Mouse (Mus musculus) lung, embryonic 16.5 days (tissue): ENCODE results near the gene Elavl1. TPM values are rescaled to one million over a fixed set of nuclear protein-coding genes. Genes with fewer than 3 reads are reported as not detected.
A peak's percentile ranks its signal among the peaks of the same experiment; 100 is the strongest.

ENCODE experiments used
- ATAC-seq: fragments of 200-750 bp; cut with Nextera tagmentation; 2 replicates; pipeline ENCODE4 v1.8.0; 2017; ENCODE audit warnings: low read depth, mild to moderate bottlenecking, moderate library complexity
- H3K27ac ChIP-seq: fragments of 300-500 bp; sonication (generic); 2 replicates; pipeline ENCODE4 v1.5.1; 2014; ENCODE audit warnings: mild to moderate bottlenecking, control low read depth, low read length
- H3K27me3 ChIP-seq: fragments of 300-500 bp; sonication (generic); 2 replicates; pipeline ENCODE4 v1.6.1; 2014; ENCODE audit warnings: low read depth, low read length, mixed read lengths; ENCODE audit not compliant: control insufficient read depth, insufficient read depth
- H3K36me3 ChIP-seq: fragments of 300-500 bp; sonication (generic); 2 replicates; pipeline ENCODE4 v1.6.1; 2014; ENCODE audit warnings: low read length; ENCODE audit not compliant: control insufficient read depth, insufficient read depth
- H3K4me1 ChIP-seq: fragments of 300-500 bp; sonication (generic); replicated peaks from 2 replicates; pipeline ENCODE4 v1.6.1; 2014; ENCODE audit warnings: low read length, mixed read lengths; ENCODE audit not compliant: control insufficient read depth, insufficient read depth
- H3K4me2 ChIP-seq: fragments of 300-500 bp; sonication (generic); 2 replicates; pipeline ENCODE4 v1.6.1; 2014; ENCODE audit warnings: low read depth, low read length, control low read depth
- H3K4me3 ChIP-seq: fragments of 300-500 bp; sonication (generic); 2 replicates; pipeline ENCODE4 v1.5.1; 2014; ENCODE audit warnings: mild to moderate bottlenecking, low read length, control low read depth
- H3K9ac ChIP-seq: fragments of 300-500 bp; sonication (generic); 2 replicates; pipeline ENCODE4 v1.6.1; 2014; ENCODE audit warnings: low read length, control low read depth
- H3K9me3 ChIP-seq: fragments of 300-500 bp; sonication (generic); 2 replicates; pipeline ENCODE4 v1.6.1; 2016; ENCODE audit warnings: low read length; ENCODE audit not compliant: control insufficient read depth
- WGBS: fragments of 180-500 bp; shearing (Covaris S2); extraction: QIAGEN DNeasy Blood & Tissue Kit; methylation state at CpG from one replicate; pipeline ENCODE4 v1.1.7; 2014; 5-methylcytosine and 5-hydroxymethylcytosine counted together
- polyA plus RNA-seq: library from polyadenylated mRNA; unstranded; fragments of >200 nt; fragmentation: Nextera tagmentation; extraction: Ambion mirVana; gene quantifications from 2 replicates; pipeline ENCODE4 v1.2.1, GENCODE M21; 2015

The Elavl1 gene
- polyA plus RNA-seq, 1 experiment from 2014 or later, result 224 TPM

- peaks cover under 1% of the 10 kb centered on the region for H3K4me1 ChIP-seq
- WGBS, result 89% methylated on average over 5 of the region's 5 CpGs
- no peak for ATAC-seq
These were observed 7.1 kb downstream of the Elavl1 start for GRCm38 (mm10) chr8:4318124-4318523.

GRCm38 (mm10) chr8:4314852-4315251 is 10.4 kb downstream of the Elavl1 start:
- no peak overlapping the region for H3K9ac ChIP-seq
- no peak overlapping the region for H3K27ac ChIP-seq
- H3K36me3 ChIP-seq, result peaks cover 15% of the 10 kb centered on the region
- H3K9me3 ChIP-seq, result no peaks in the 10 kb centered on the region
- no peaks in the 10 kb centered on the region for H3K4me1 ChIP-seq
- H3K4me3 ChIP-seq, result no peak overlapping the region
- ATAC-seq, result no peak
- no peaks in the 10 kb centered on the region for H3K27me3 ChIP-seq
- 82% methylated on average over 3 of the region's 3 CpGs for WGBS
- H3K4me2 ChIP-seq, result no peak overlapping the region

More at GRCm38 (mm10) chr8:4318124-4318523, 7.1 kb downstream of the Elavl1 start:
- H3K27ac ChIP-seq, result no peak overlapping the region
- no peaks in the 10 kb centered on the region for H3K27me3 ChIP-seq
- H3K9ac ChIP-seq, result no peak overlapping the region
- no peak overlapping the region for H3K4me2 ChIP-seq
- H3K4me3 ChIP-seq, result no peak overlapping the region
- no peaks in the 10 kb centered on the region for H3K9me3 ChIP-seq
- H3K36me3 ChIP-seq, result peaks cover 3% of the 10 kb centered on the region; the same call in 1 of the 2 replicates

- Histone ChIP-seq H3K9me3 (no peaks in the 10 kb centered on the region), H3K4me1 (no peaks in the 10 kb centered on the region), H3K27ac (no peak overlapping the region), H3K4me2 (no peak overlapping the region), H3K27me3 (no peaks in the 10 kb centered on the region), H3K36me3 (peaks cover 19% of the 10 kb centered on the region), H3K9ac (no peak overlapping the region), H3K4me3 (no peak overlapping the region)
- no peak for ATAC-seq
- WGBS, result 61% methylated on average over 3 of the region's 3 CpGs
These were observed 11.7 kb downstream of the Elavl1 start for GRCm38 (mm10) chr8:4313254-4314124.

- H3K9ac ChIP-seq, result no peak overlapping the region
- no peak overlapping the region for H3K4me2 ChIP-seq
- H3K9me3 ChIP-seq, result no peaks in the 10 kb centered on the region
- no peak overlapping the region for H3K27ac ChIP-seq
- no peaks in the 10 kb centered on the region for H3K4me1 ChIP-seq
- ATAC-seq, result no peak
- no peaks in the 10 kb centered on the region for H3K27me3 ChIP-seq
- peaks cover 21% of the 10 kb centered on the region for H3K36me3 ChIP-seq
- H3K4me3 ChIP-seq, result no peak overlapping the region
These were observed 13.1 kb downstream of the Elavl1 start for GRCm38 (mm10) chr8:4312104-4312503.

GRCm38 (mm10) chr8:4305838-4306237 is 19.4 kb downstream of the Elavl1 start:
- WGBS, result 68% methylated on average over 2 of the region's 2 CpGs
- ATAC-seq, result no peak
- no peak overlapping the region for H3K4me2 ChIP-seq

GRCm38 (mm10) chr8:4304124-4304547 is 21.1 kb downstream of the Elavl1 start:
- ATAC-seq, result no peak
- no peaks in the 10 kb centered on the region for H3K27me3 ChIP-seq
- no peak overlapping the region for H3K4me2 ChIP-seq
- no peak overlapping the region for H3K4me3 ChIP-seq
- no peaks in the 10 kb centered on the region for H3K4me1 ChIP-seq
- H3K27ac ChIP-seq, result no peak overlapping the region
- no peaks in the 10 kb centered on the region for H3K9me3 ChIP-seq
- peaks cover 50% of the 10 kb centered on the region for H3K36me3 ChIP-seq
- 76% methylated on average over 3 of the region's 3 CpGs for WGBS
- no peak overlapping the region for H3K9ac ChIP-seq

More at GRCm38 (mm10) chr8:4305838-4306237, 19.4 kb downstream of the Elavl1 start:
- Histone ChIP-seq H3K4me3 (no peak overlapping the region), H3K27ac (no peak overlapping the region), H3K36me3 (peaks cover 51% of the 10 kb centered on the region), H3K9ac (no peak overlapping the region), H3K4me1 (no peaks in the 10 kb centered on the region), H3K9me3 (no peaks in the 10 kb centered on the region), H3K27me3 (no peaks in the 10 kb centered on the region)

- Histone ChIP-seq H3K27ac (no peak overlapping the region), H3K27me3 (no peaks in the 10 kb centered on the region), H3K4me2 (no peak overlapping the region), H3K4me1 (no peaks in the 10 kb centered on the region), H3K4me3 (no peak overlapping the region), H3K36me3 (peaks cover 64% of the 10 kb centered on the region), H3K9ac (no peak overlapping the region), H3K9me3 (no peaks in the 10 kb centered on the region)
- ATAC-seq, result no peak
- 89% methylated on average over 4 of the region's 4 CpGs for WGBS
These were observed 27.4 kb downstream of the Elavl1 start for GRCm38 (mm10) chr8:4297822-4298221.

GRCm38 (mm10) chr8:4292738-4293137 is 32.5 kb downstream of the Elavl1 start:
- no peaks in the 10 kb centered on the region for H3K4me1 ChIP-seq
- H3K9ac ChIP-seq, result no peak overlapping the region
- H3K4me2 ChIP-seq, result no peak overlapping the region
- WGBS, result 86% methylated on average over 5 of the region's 5 CpGs
- peaks cover 59% of the 10 kb centered on the region for H3K36me3 ChIP-seq
- no peaks in the 10 kb centered on the region for H3K27me3 ChIP-seq
- ATAC-seq, result no peak
- H3K4me3 ChIP-seq, result no peak overlapping the region
- H3K9me3 ChIP-seq, result no peaks in the 10 kb centered on the region
- H3K27ac ChIP-seq, result no peak overlapping the region

- WGBS, result 21% methylated on average over 9 of the region's 9 CpGs
- H3K27ac ChIP-seq, result peak overlapping the region; percentile 60; the same call in 1 of the 2 replicates
- H3K4me2 ChIP-seq, result peak overlapping the region; percentile 56
- H3K36me3 ChIP-seq, result peaks cover 16% of the 10 kb centered on the region
- no peak for ATAC-seq
- peak overlapping the region; percentile 68 for H3K4me3 ChIP-seq
- no peaks in the 10 kb centered on the region for H3K9me3 ChIP-seq
- peaks cover 8% of the 10 kb centered on the region for H3K4me1 ChIP-seq
- H3K9ac ChIP-seq, result peak overlapping the region; percentile 83
- no peaks in the 10 kb centered on the region for H3K27me3 ChIP-seq
These were observed 49.1 kb downstream of the Elavl1 start for GRCm38 (mm10) chr8:4276111-4276465.
